In the genomic region with DNA sequence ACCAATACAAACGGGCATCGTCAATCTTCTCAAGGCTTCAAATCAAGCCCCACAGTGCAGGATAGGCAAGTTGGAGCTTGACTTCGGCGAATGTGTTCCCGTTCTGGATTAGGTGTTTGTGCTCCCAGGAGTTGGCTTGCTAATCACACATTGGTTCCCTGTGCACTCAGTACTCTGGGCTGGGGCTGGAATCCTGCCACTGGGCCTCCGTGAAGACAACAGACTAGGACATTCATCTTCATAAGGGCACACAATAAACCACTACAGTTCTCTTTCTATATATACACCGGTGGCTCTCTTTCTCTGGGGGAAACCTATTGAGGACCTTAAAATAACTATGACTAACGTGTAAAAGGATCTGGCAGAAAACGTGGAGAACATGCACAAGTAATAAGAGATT, we compare ENCODE assay signal across 14 mouse cellular contexts.
"Had no signal": no experiment of that assay in that cellular context is flagged by ENCODE, and none has a peak within 500 bp of the region (broad histone marks: within the 10 kb centered on the region; RNA-seq: fewer than 3 reads in every experiment).

No protein-coding gene starts in this region.

- H3K27me3 ChIP-seq: limb, embryonic 15.5 days; liver, embryonic 12.5 days; neural tube, embryonic 15.5 days had no signal

- H3K27ac ChIP-seq: limb, embryonic 15.5 days; liver, embryonic 12.5 days; midbrain, embryonic 10.5 days; neural tube, embryonic 15.5 days; stomach, postnatal 0 days had no signal

- H3K4me1 ChIP-seq: limb, embryonic 15.5 days; liver, embryonic 12.5 days; midbrain, embryonic 10.5 days; neural tube, embryonic 15.5 days had no signal

- H3K4me2 ChIP-seq: limb, embryonic 15.5 days; liver, embryonic 12.5 days; lung, embryonic 14.5 days; neural tube, embryonic 15.5 days had no signal

- H3K36me3 ChIP-seq: limb, embryonic 15.5 days; liver, embryonic 12.5 days; midbrain, embryonic 10.5 days; neural tube, embryonic 15.5 days had no signal

- H3K9me3 ChIP-seq: limb, embryonic 15.5 days; liver, embryonic 12.5 days; midbrain, embryonic 10.5 days; neural tube, embryonic 15.5 days had no signal

- H3K9ac ChIP-seq: limb, embryonic 15.5 days; liver, embryonic 12.5 days; lung, embryonic 14.5 days; neural tube, embryonic 15.5 days had no signal

- H3K4me3 ChIP-seq: limb, embryonic 15.5 days; liver, embryonic 12.5 days; midbrain, embryonic 10.5 days; myocyte; neural tube, embryonic 15.5 days had no signal

- ATAC-seq: liver, embryonic 12.5 days had no signal

- DNase-seq: kidney, postnatal 25 days; layer of hippocampus, postnatal 36 days; lung, embryonic 14.5 days; lung, postnatal 10 days; lung, postnatal 4 days; midbrain, embryonic 14.5 days; thymus, adult 2 months; thymus, postnatal 25 days had no signal
